Mouse (Mus musculus): ENCODE measurements around the gene Dok4. TPM values are rescaled to one million over a fixed set of nuclear protein-coding genes. Genes with fewer than 3 reads are reported as not detected.

Dok4 gene
- polyA plus RNA-seq, 1 experiment from 2014 or later: 16.9 TPM

DNA sequence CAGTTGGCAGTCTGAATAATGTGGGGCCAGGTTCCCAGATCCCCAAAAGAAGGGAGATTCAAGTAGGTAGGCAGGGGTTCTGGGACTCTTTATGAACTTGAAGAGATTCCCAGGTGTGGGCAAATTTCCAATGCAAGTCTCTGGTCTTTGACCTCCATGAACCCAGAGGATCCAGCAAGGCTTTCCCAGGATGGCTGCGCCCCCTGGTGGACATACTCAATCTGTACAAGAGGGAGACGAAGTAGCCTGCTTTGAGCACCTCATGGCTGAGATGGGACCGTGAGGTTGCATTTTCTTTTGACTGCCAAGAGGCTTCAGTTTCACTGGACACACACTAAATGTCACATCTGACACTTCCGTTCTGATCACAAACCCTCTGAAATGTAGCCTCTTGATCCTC is 32.7 kb upstream of the Dok4 start:
- Histone ChIP-seq H3K4me1 (replicated peaks) (peaks cover 25% of the 10 kb centered on the region), H3K9me3 (no peaks in the 10 kb centered on the region), H3K27me3 (ENCODE audit: insufficient read depth, poor library complexity, severe bottlenecking) (peaks cover 28% of the 10 kb centered on the region), H3K27ac (no peak overlapping the region), H3K4me3 (no peak overlapping the region), H3K36me3 (peaks cover 46% of the 10 kb centered on the region)
- 11% methylated on average over 4 of the region's 4 CpGs for WGBS
- peak; percentile 84 for DNase-seq (ENCODE audit: low spot score)

DNA sequence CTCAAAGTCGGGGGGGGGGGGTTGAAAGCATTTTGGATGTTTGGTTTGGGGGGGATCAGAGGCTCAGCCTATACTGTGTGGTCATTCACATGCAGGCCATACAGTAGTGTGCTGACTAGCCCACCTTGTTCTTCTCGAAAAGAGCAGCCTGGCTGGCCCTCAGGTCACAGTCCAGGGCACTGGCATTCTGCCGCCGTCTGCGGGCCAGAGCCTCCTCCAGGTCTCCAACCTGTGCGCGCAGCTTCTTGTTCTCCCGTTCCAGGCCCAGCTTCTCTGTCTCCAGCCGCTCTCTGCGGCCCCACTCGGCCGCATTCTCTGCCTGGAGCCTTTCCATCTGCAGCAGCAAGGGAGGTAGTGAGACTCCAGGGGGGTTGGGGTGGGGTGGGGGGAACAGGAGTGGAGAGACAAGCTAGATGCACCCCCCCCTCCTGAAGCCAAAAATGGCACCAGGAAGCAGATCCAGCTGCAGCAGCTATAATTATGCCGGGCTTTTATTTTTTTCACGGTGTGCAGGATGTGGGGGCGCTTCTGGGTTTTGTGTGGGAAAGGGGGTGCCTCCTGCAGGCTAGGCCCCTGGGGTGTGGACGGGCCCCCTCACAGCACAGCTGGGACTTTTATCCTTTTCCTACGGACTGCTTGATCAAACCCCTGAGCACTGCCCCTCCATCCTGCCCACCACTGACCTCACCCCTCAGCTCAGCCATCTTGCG is 31.6 kb upstream of the Dok4 start:
- 91% methylated on average over 18 of the region's 18 CpGs for WGBS
- H3K36me3 ChIP-seq: peaks cover 53% of the 10 kb centered on the region
- DNase-seq (ENCODE audit: low spot score): no peak

DNA sequence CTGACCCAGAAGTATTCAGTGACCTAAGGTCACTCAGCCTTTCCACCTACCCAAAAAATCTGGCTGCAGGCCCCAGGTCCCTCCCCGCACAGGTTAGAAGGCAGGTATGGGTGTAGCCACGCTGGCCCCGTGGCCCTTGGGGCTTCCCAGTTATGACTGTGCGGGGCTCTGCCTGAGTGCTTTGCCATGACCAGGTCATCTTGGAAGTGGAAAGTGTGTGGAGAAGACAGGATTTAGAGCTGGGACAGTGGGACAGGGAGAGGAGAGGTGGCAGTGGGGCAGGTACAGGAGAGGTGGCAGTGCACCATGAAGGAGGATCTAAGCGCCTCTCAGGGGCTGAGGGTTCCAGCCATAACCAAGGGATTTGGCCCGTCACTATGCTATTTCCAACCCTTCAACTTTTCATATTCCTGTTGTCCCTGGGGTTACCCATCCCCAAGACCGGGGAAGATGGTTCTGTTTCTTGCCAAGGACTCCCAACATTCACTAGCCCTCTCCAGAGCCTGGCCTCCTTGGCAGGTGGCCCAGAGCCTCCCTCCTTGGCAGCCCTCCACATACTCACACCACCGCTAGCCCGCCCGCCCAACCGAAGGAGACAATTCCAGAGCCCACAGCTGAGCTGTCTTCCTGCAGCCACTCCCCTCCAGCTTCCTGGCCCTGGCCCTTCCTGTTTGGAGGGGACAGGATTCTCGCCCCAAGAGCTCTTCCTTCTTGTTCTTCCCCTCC is 28.5 kb upstream of the Dok4 start:
- WGBS: 91% methylated on average over 12 of the region's 12 CpGs
- Histone ChIP-seq H3K9me3 (no peaks in the 10 kb centered on the region), H3K27me3 (ENCODE audit: insufficient read depth, poor library complexity, severe bottlenecking) (0 out of 2 replicates have a peak, but pooled peaks cover 5% of the 10 kb centered on the region), H3K4me1 (replicated peaks) (peaks cover 33% of the 10 kb centered on the region), H3K4me3 (no peak overlapping the region), H3K36me3 (peaks cover 44% of the 10 kb centered on the region), H3K27ac (no peak overlapping the region)
- no peak for DNase-seq (ENCODE audit: low spot score)

More for the DNA sequence above, 31.6 kb upstream of the Dok4 start:
- Histone ChIP-seq H3K4me1 (replicated peaks) (peaks cover 19% of the 10 kb centered on the region), H3K9me3 (no peaks in the 10 kb centered on the region), H3K27me3 (ENCODE audit: insufficient read depth, poor library complexity, severe bottlenecking) (peaks cover 17% of the 10 kb centered on the region), H3K4me3 (no peak overlapping the region), H3K27ac (no peak overlapping the region)

DNA sequence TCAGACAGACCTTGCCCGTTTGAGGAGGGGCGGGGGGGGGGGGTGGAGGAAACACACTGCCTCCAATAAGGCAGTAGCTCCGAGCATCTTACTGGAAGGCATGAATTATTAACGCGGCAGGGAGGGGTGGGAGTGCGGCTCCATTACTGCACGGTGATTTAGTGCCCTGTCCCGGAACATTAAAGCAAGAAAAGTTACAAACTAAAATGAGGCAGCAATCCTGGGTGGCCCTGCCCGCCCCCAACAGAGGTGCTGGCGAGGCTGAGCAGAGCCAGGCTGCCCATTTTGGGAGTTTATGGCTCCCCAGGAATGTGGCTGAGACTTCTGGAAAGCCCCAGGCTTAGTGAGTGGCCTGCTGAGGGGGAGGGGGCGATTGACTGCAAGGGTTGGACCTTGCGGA is 27.6 kb upstream of the Dok4 start:
- 77% methylated on average over 12 of the region's 12 CpGs for WGBS
- Histone ChIP-seq H3K36me3 (peaks cover 44% of the 10 kb centered on the region), H3K27ac (no peak overlapping the region), H3K27me3 (ENCODE audit: insufficient read depth, poor library complexity, severe bottlenecking) (peaks cover 12% of the 10 kb centered on the region; the same call in 1 of the 2 replicates), H3K9me3 (no peaks in the 10 kb centered on the region), H3K4me1 (replicated peaks) (peaks cover 42% of the 10 kb centered on the region), H3K4me3 (no peak overlapping the region)
- DNase-seq (ENCODE audit: low spot score): no peak

DNA sequence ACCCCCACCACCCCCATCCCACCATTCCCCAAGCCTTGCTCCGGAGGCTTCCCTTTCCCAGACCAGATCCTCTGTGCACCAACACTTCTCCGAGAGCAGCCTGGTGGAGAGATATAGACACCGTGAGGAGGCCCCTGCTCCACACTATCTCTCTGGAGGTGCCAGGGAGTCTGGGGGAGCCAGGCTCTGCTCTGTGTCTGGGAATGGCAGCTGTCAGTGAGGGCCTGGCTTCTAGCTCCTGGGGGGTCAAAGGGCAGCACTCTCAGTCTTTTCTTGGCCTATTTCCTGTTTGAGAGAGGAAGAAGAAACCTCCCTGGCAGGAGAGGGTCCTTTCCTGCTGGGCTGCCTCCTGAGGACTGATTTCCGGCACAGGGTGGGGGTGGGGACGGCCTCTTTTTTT is 24.9 kb upstream of the Dok4 start:
- no peaks in the 10 kb centered on the region for H3K9me3 ChIP-seq
- H3K36me3 ChIP-seq: peaks cover 25% of the 10 kb centered on the region
- H3K4me3 ChIP-seq: 0 out of 2 replicates have a peak overlapping the region, but pooled peaks have one; percentile 14
- peaks cover 14% of the 10 kb centered on the region; the same call in 1 of the 2 replicates for H3K27me3 ChIP-seq (ENCODE audit: insufficient read depth, poor library complexity, severe bottlenecking)
- peaks cover 42% of the 10 kb centered on the region for H3K4me1 ChIP-seq (replicated peaks)
- WGBS: 16% methylated on average over 5 of the region's 5 CpGs
- DNase-seq (ENCODE audit: low spot score): no peak
- peak overlapping the region; percentile 81 for H3K27ac ChIP-seq

DNA sequence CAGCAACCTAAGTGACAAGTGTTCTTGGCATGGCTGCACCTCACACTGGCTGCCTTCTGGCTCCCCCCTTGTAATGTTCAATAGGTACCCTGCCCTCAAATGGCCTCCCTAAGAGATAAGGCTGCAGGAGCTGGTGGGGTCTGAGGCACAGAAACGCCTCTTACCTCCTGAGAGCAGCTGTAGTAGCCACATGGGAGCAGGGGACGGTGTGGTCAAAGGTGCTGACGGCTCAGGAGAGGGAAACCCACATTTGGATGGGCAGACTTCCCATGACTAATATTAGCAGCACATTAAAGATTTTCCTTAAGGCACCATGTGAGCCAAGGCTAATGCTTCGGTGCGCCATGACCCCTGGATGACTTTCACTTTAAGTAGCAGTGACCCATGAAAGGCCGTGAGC is 24.5 kb upstream of the Dok4 start:
- 13% methylated on average over 6 of the region's 6 CpGs for WGBS
- DNase-seq (ENCODE audit: low spot score): no peak
- Histone ChIP-seq H3K27me3 (ENCODE audit: insufficient read depth, poor library complexity, severe bottlenecking) (peaks cover 14% of the 10 kb centered on the region; the same call in 1 of the 2 replicates), H3K27ac (peak overlapping the region; percentile 81), H3K36me3 (peaks cover 21% of the 10 kb centered on the region), H3K9me3 (no peaks in the 10 kb centered on the region), H3K4me3 (0 out of 2 replicates have a peak overlapping the region, but pooled peaks have one; percentile 14), H3K4me1 (replicated peaks) (peaks cover 44% of the 10 kb centered on the region)

DNA sequence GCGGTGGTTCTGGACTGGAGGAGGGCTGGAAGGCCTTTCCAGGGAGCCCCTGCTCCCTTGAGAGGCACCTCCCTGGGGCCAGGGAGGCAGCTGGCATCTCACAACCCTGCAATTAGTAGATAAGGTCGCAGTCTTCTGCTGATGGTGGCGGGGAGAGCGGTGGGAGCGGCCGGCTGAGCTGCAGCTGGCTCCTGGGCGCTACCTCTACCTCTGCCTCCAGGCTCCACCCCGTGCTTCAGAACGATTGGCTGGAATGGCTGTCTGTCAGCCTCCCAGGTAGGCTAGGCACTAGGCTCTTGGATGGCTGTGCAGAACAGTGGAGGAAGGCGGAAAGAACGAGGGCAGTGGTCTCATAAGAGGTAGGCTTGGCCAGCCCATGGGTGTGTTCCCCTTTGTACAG is 23.1 kb upstream of the Dok4 start:
- Histone ChIP-seq H3K27ac (peak overlapping the region; percentile 56; the same call in 1 of the 2 replicates), H3K36me3 (peaks cover 7% of the 10 kb centered on the region; the same call in 1 of the 2 replicates), H3K4me3 (peak overlapping the region; percentile 26), H3K9me3 (no peaks in the 10 kb centered on the region), H3K4me1 (replicated peaks) (peaks cover 50% of the 10 kb centered on the region), H3K27me3 (ENCODE audit: insufficient read depth, poor library complexity, severe bottlenecking) (peaks cover 14% of the 10 kb centered on the region; the same call in 1 of the 2 replicates)
- WGBS: 15% methylated on average over 11 of the region's 11 CpGs
- DNase-seq (ENCODE audit: low spot score): no peak

DNA sequence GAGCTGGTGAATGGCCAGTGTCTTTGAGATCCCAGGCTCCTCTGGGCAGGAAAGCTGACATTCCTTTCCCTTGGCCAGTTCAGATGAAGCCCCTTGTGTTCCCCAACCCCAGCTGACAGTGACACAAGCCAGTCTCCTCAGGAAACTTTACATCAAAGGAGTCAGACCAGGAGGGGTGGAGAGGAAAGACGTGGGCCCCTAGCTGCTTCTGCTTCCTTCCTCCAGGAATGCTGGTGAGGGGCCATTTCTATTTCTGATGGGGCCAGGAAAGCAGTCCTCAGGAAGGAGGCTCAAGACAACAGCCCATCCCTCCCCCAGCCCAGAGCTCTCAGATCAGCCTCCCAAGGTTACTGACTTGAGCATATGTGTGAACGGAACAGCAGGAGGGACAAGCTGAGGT is 16.8 kb upstream of the Dok4 start:
- Histone ChIP-seq H3K4me1 (replicated peaks) (peaks cover 11% of the 10 kb centered on the region; the same call in 1 of the 2 replicates), H3K27ac (no peak overlapping the region), H3K4me3 (no peak overlapping the region), H3K36me3 (no peaks in the 10 kb centered on the region), H3K9me3 (no peaks in the 10 kb centered on the region), H3K27me3 (ENCODE audit: insufficient read depth, poor library complexity, severe bottlenecking) (no peaks in the 10 kb centered on the region)
- DNase-seq (ENCODE audit: low spot score): no peak
- whole genome bisulfite sequencing: 54% methylated on average over 2 of the region's 2 CpGs

DNA sequence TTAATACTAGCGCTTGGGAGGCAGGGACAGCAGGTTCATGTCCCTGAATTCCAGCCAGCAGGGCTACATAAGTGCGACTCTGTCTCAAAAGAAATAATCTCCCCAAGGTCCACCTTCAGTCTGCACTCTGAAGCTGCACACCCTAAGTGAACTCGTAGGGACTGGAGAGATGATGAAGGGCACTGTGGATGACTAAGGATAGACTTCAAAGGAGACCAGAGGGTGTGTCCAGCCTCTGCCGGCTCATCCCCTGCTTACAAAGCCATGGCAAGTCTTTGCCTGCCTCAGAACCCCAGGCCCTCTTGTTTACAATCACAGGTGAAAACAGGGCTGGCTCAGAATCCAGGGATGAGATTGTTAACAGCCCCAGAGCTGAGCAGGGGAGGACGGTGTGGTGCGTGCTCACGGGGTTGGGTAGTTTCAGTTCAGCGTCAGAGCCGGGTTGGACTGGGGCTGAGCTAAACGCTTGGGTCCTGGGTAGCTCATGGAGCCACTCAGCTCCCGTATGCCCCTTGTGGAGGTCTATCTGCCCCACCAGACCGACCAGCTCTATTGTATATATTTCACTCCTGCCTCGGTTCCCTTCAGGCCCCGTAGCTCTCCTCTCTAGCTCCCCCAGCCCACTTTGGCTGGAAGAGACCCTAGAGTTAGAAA is 12.4 kb upstream of the Dok4 start:
- Histone ChIP-seq H3K4me1 (replicated peaks) (no peaks in the 10 kb centered on the region; the same call in 1 of the 2 replicates), H3K27ac (no peak overlapping the region), H3K36me3 (no peaks in the 10 kb centered on the region), H3K4me3 (no peak overlapping the region), H3K27me3 (ENCODE audit: insufficient read depth, poor library complexity, severe bottlenecking) (no peaks in the 10 kb centered on the region), H3K9me3 (no peaks in the 10 kb centered on the region)
- no peak for DNase-seq (ENCODE audit: low spot score)
- WGBS: 40% methylated on average over 14 of the region's 14 CpGs

DNA sequence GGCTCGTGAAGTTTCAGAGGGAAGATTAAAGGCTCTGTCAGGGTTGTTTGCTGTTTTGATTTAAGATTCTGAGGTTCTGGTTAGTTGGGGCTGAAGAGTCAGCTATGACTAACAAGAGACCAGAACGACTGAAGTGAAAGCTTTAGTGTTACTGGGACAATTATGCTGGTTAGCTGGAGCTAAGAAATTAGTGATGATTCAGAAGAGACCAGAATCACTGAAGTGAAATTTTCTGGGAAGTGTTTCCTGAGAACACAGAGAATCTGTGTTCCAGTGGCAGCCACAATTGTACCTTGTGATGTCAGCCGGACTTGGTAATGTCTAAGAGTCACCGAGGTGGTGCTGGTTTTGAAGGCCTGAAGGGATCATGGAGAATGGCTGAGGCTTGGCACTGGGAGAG is 4.6 kb upstream of the Dok4 start:
- H3K27me3 ChIP-seq (ENCODE audit: insufficient read depth, poor library complexity, severe bottlenecking): peaks cover 11% of the 10 kb centered on the region; the same call in 1 of the 2 replicates
- no peaks in the 10 kb centered on the region for H3K36me3 ChIP-seq
- H3K4me3 ChIP-seq: no peak overlapping the region
- no peaks in the 10 kb centered on the region for H3K9me3 ChIP-seq
- H3K27ac ChIP-seq: no peak overlapping the region
- no peak for DNase-seq (ENCODE audit: low spot score)
- 85% methylated on average over 4 of the region's 4 CpGs for WGBS
- H3K4me1 ChIP-seq (replicated peaks): peaks cover 13% of the 10 kb centered on the region

DNA sequence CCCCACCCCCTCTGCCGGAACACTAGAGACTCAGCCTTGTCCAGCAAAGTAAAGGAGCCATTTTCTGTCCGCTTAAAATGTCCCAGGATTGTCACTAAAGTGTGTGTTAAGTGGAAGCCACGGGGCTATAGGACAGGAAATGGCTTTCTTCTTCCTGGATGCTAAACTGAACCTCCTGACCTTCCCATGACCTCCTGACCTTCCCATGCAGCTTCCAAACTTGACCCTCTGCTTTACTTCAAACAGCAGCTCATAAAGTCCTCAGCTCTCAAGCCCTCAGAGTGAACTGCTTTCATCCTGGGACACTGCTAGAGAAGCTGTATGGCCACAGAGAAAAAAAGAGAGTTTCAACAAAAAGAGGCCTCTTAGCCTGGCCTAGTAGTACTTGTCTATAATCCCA is 690 bp upstream of the Dok4 start:
- no peak for DNase-seq (ENCODE audit: low spot score)
- peaks cover 40% of the 10 kb centered on the region for H3K4me1 ChIP-seq (replicated peaks)
- H3K27me3 ChIP-seq (ENCODE audit: insufficient read depth, poor library complexity, severe bottlenecking): peaks cover 44% of the 10 kb centered on the region
- no peaks in the 10 kb centered on the region for H3K9me3 ChIP-seq
- 52% methylated on average over 3 of the region's 3 CpGs for WGBS
- H3K36me3 ChIP-seq: no peaks in the 10 kb centered on the region
- H3K27ac ChIP-seq: 0 out of 2 replicates have a peak overlapping the region, but pooled peaks have one; percentile 31
- 0 out of 2 replicates have a peak overlapping the region, but pooled peaks have one; percentile 73 for H3K4me3 ChIP-seq

DNA sequence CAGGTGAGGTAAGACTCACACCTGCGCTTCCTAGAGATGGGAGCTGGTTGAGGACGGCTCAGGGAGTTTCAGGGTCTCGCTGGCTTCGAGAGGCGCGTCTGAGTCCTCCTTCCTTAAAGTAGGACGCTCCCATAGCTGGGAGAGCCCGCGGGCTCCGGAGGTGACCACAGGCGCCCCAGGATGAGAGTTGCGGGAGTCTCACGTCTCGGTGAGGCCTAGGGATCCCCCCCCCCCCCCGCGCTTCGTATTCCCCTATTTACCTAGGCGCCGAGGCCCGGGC is 319 bp downstream of the Dok4 start:
- Histone ChIP-seq H3K27me3 (ENCODE audit: insufficient read depth, poor library complexity, severe bottlenecking) (peaks cover 53% of the 10 kb centered on the region), H3K9me3 (no peaks in the 10 kb centered on the region), H3K27ac (peak overlapping the region; percentile 77), H3K36me3 (no peaks in the 10 kb centered on the region), H3K4me1 (replicated peaks) (peaks cover 50% of the 10 kb centered on the region), H3K4me3 (peak overlapping the region; percentile 73)
- DNase-seq (ENCODE audit: low spot score): no peak
- under 1% methylated on average over 18 of the region's 20 CpGs for WGBS
